Mouse (Mus musculus): ENCODE measurements at regions not wholly inside any gene's neighbourhood (a gene's known extent, or its start where the extent isn't known, plus 50 kb on each side); places are given as distances from the start of the nearest gene placed in this dataset.

DNA sequence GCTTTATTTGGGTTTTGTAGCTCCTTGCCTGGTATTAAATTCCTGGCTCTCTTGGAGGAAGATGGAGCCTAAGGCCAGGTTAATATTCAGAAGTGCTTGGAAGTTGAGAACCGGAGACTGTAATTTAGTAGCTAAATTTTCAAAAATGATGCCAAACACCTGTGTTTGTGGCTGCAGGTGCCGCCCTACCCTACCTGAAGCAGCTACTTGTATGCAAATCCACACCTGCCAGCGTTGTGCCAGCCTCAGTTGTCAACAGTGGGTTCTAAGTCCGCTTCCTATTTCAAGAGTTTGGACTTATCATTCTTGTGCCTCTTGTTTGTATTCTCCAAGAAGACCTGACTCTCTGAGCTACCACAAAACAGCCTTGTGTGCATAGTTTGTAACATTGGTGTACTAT, 92.7 kb upstream of the Pik3r1 start:
- H3K4me1 ChIP-seq (ENCODE audit: insufficient read depth, low read depth, low read length), result no peaks in the 10 kb centered on the region
- TF ChIP-seq CTCF (IDR thresholded peaks at IDR 0.05), result no peak
- no peak for TF ChIP-seq EP300 (IDR thresholded peaks at IDR 0.05)

DNA sequence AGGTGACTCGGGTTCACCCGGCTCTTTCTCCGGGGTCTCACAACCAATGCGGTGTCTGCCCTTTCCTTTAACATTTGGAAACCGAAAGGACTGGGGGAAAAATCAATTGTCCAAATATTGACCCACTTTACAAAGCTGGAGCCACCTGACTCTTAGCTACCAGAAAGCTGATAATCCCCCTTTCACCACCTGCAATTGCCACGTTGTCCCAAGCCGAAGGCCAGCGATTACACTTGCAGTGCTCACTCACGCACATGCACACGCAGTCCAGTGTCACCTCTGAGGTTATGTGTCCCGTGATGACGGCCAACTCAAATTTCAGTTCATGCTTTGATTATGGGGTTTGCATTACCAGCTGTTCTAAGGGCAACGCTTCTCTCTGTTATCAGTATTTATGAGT, 94.0 kb upstream of the Pik3r1 start:
- H3K36me3 ChIP-seq (ENCODE audit: insufficient read depth, low read length), result no peaks in the 10 kb centered on the region
- no peak overlapping the region for H3K4me3 ChIP-seq (ENCODE audit: low read depth, low read length)
- DNase-seq (ENCODE audit: low spot score), result no peak
- no peak for ATAC-seq
- 51% methylated on average over 13 of the region's 13 CpGs for WGBS
- no peak overlapping the region for H3K27ac ChIP-seq (ENCODE audit: low read length)
- H3K4me1 ChIP-seq (ENCODE audit: insufficient read depth, low read depth, low read length), result no peaks in the 10 kb centered on the region
- no peak overlapping the region for H3K4me2 ChIP-seq (replicated peaks; ENCODE audit: low read depth, low read length)
- H3K27me3 ChIP-seq (replicated peaks; ENCODE audit: insufficient read depth, low read length), result no peaks in the 10 kb centered on the region
- TF ChIP-seq CTCF (IDR thresholded peaks at IDR 0.05), result no peak
- no peak for TF ChIP-seq EP300 (IDR thresholded peaks at IDR 0.05)
- H3K9me3 ChIP-seq (ENCODE audit: low read length), result no peaks in the 10 kb centered on the region
- H3K9ac ChIP-seq (replicated peaks; ENCODE audit: low read depth), result no peak overlapping the region

More for the DNA sequence above, 92.7 kb upstream of the Pik3r1 start:
- H3K4me2 ChIP-seq (replicated peaks; ENCODE audit: low read depth, low read length), result no peak overlapping the region
- WGBS, result 76% methylated on average over 4 of the region's 4 CpGs
- no peak for DNase-seq (ENCODE audit: low spot score)
- no peak overlapping the region for H3K4me3 ChIP-seq (ENCODE audit: low read depth, low read length)
- no peak for ATAC-seq
- no peaks in the 10 kb centered on the region for H3K9me3 ChIP-seq (ENCODE audit: low read length)
- no peaks in the 10 kb centered on the region for H3K36me3 ChIP-seq (ENCODE audit: insufficient read depth, low read length)
- H3K9ac ChIP-seq (replicated peaks; ENCODE audit: low read depth), result no peak overlapping the region
- no peak overlapping the region for H3K27ac ChIP-seq (ENCODE audit: low read length)
- no peaks in the 10 kb centered on the region for H3K27me3 ChIP-seq (replicated peaks; ENCODE audit: insufficient read depth, low read length)

DNA sequence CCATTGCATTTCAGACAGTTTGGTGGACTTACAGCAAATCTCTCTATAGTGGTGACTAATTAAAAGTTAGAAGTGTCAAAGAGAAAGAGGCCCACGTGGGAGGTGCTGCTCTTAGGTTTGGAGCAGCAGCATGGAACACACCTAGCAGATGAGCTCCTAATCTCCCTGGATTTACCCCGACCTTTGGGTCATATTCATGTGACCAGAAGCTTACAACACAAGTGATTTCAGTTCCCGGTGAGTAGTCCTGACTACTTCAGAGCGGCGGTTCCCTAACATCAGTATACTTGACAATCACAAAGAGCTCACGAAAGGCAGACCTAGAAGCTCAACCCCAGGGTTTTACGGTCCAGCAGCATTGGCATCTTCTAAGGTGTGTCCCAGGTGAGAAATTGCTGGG, 95.0 kb upstream of the Pik3r1 start:
- no peak overlapping the region for H3K9ac ChIP-seq (replicated peaks; ENCODE audit: low read depth)
- no peak for DNase-seq (ENCODE audit: low spot score)
- H3K4me1 ChIP-seq (ENCODE audit: insufficient read depth, low read depth, low read length), result no peaks in the 10 kb centered on the region
- no peak overlapping the region for H3K4me2 ChIP-seq (replicated peaks; ENCODE audit: low read depth, low read length)
- WGBS, result 81% methylated on average over 7 of the region's 7 CpGs
- H3K27me3 ChIP-seq (replicated peaks; ENCODE audit: insufficient read depth, low read length), result no peaks in the 10 kb centered on the region
- H3K9me3 ChIP-seq (ENCODE audit: low read length), result no peaks in the 10 kb centered on the region
- H3K36me3 ChIP-seq (ENCODE audit: insufficient read depth, low read length), result no peaks in the 10 kb centered on the region
- H3K27ac ChIP-seq (ENCODE audit: low read length), result no peak overlapping the region
- TF ChIP-seq EP300 (IDR thresholded peaks at IDR 0.05) (no peak), CTCF (IDR thresholded peaks at IDR 0.05) (no peak)
- no peak for ATAC-seq
- H3K4me3 ChIP-seq (ENCODE audit: low read depth, low read length), result no peak overlapping the region

DNA sequence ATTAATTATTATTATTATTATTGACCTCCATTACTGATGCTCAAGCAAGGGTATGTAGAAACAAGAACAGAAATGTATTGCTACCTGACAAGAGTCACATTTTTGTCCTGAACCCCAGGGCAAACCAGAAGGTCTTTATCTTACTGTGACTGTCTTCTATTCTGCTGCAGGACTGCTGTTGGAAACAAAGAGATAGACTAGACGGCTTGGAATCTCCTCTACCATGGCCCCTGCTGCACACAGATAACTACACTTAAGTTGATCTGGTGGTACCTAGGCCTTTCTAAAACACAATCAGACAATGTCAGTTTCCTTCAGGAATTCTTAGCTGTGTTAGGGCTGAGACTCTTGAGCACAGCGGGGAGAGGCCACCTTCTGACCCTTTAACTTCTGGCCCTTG, 95.6 kb upstream of the Pik3r1 start:
- TF ChIP-seq EP300 (IDR thresholded peaks at IDR 0.05) (no peak), CTCF (IDR thresholded peaks at IDR 0.05) (no peak)
- no peaks in the 10 kb centered on the region for H3K4me1 ChIP-seq (ENCODE audit: insufficient read depth, low read depth, low read length)
- no peak for ATAC-seq

DNA sequence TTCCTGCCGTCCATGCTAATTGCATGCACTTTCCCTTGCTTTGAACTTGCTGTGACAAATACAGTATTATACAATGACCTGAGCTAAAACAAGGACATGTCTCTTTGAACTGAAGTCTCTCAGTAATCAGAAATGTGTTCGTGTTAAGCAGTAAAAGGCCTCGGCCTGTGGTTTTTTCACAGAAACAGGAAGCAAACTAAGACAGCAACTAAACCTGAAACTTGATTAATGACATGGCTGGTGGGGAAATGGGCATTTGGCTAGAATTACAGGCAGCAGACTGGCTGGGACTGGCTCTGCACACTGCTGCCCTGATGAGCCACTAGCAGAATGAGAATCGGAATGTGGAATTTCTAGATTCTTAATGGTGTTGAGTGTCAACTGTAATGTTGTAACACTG, 98.8 kb upstream of the Pik3r1 start:
- Histone ChIP-seq H3K4me3 (ENCODE audit: low read depth, low read length) (no peak overlapping the region), H3K27me3 (replicated peaks; ENCODE audit: insufficient read depth, low read length) (no peaks in the 10 kb centered on the region), H3K27ac (ENCODE audit: low read length) (no peak overlapping the region), H3K9me3 (ENCODE audit: low read length) (no peaks in the 10 kb centered on the region), H3K4me2 (replicated peaks; ENCODE audit: low read depth, low read length) (no peak overlapping the region), H3K36me3 (ENCODE audit: insufficient read depth, low read length) (no peaks in the 10 kb centered on the region), H3K4me1 (ENCODE audit: insufficient read depth, low read depth, low read length) (no peaks in the 10 kb centered on the region), H3K9ac (replicated peaks; ENCODE audit: low read depth) (no peak overlapping the region)
- 28% methylated on average over 4 of the region's 4 CpGs for WGBS
- no peak for TF ChIP-seq CTCF (IDR thresholded peaks at IDR 0.05)
- TF ChIP-seq EP300 (IDR thresholded peaks at IDR 0.05), result no peak
- DNase-seq (ENCODE audit: low spot score) (peak; percentile 59), ATAC-seq (peak; percentile 62)

More for the DNA sequence above, 95.6 kb upstream of the Pik3r1 start:
- no peak overlapping the region for H3K4me2 ChIP-seq (replicated peaks; ENCODE audit: low read depth, low read length)
- H3K9me3 ChIP-seq (ENCODE audit: low read length), result no peaks in the 10 kb centered on the region
- no peak overlapping the region for H3K27ac ChIP-seq (ENCODE audit: low read length)
- H3K4me3 ChIP-seq (ENCODE audit: low read depth, low read length), result no peak overlapping the region
- WGBS, result 82% methylated on average over 2 of the region's 2 CpGs
- no peaks in the 10 kb centered on the region for H3K36me3 ChIP-seq (ENCODE audit: insufficient read depth, low read length)
- H3K27me3 ChIP-seq (replicated peaks; ENCODE audit: insufficient read depth, low read length), result no peaks in the 10 kb centered on the region
- no peak for DNase-seq (ENCODE audit: low spot score)
- H3K9ac ChIP-seq (replicated peaks; ENCODE audit: low read depth), result no peak overlapping the region

DNA sequence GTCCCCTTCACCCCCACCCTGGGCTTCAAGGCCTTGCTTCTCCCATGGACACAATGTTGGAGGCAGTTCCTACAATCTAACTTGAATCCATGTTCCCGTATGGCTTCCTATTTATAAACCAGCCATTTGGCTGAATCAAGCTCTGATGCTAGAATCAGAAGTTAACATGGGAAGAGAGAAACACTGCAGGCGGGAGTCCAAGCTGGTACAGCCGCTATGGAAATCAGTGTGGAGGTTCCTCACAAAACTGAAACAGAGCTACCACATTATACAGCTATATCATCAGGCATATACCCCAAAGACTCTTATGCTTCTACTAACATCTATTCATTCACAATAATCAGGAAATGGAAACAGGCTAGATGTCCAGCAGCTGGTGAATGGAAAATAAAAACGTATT, 106.7 kb upstream of the Pik3r1 start:
- H3K4me1 ChIP-seq (ENCODE audit: insufficient read depth, low read depth, low read length), result no peaks in the 10 kb centered on the region
- H3K9ac ChIP-seq (replicated peaks; ENCODE audit: low read depth), result no peak overlapping the region
- H3K9me3 ChIP-seq (ENCODE audit: low read length), result no peaks in the 10 kb centered on the region
- WGBS, result 91% methylated on average over 4 of the region's 4 CpGs
- H3K4me3 ChIP-seq (ENCODE audit: low read depth, low read length), result no peak overlapping the region
- DNase-seq (ENCODE audit: low spot score), result no peak
- no peak for TF ChIP-seq CTCF (IDR thresholded peaks at IDR 0.05)
- no peak for TF ChIP-seq EP300 (IDR thresholded peaks at IDR 0.05)
- H3K36me3 ChIP-seq (ENCODE audit: insufficient read depth, low read length), result no peaks in the 10 kb centered on the region
- H3K27ac ChIP-seq (ENCODE audit: low read length), result no peak overlapping the region
- H3K4me2 ChIP-seq (replicated peaks; ENCODE audit: low read depth, low read length), result no peak overlapping the region
- ATAC-seq, result no peak
- no peaks in the 10 kb centered on the region for H3K27me3 ChIP-seq (replicated peaks; ENCODE audit: insufficient read depth, low read length)

DNA sequence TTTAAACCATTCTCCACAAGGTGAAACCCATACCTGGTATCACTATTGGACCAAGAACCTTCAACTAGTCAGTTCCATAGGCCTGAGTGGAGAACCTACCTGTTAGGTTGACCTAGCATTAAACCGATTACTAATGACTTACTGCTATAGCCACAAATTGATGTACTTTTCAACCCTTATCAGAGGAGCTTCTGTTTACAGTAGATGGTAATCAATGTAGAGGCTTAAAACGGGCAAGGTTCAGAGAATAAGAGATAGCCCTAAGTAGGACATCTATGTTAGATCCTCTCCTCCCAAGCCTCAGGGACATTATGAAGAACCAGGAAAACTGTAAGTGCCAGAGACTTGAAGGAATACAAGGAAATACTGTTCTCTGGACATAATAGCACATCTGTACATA, 108.1 kb upstream of the Pik3r1 start:
- Histone ChIP-seq H3K4me3 (ENCODE audit: low read depth, low read length) (no peak overlapping the region), H3K9me3 (ENCODE audit: low read length) (no peaks in the 10 kb centered on the region), H3K4me2 (replicated peaks; ENCODE audit: low read depth, low read length) (no peak overlapping the region), H3K27ac (ENCODE audit: low read length) (no peak overlapping the region), H3K4me1 (ENCODE audit: insufficient read depth, low read depth, low read length) (no peaks in the 10 kb centered on the region), H3K27me3 (replicated peaks; ENCODE audit: insufficient read depth, low read length) (no peaks in the 10 kb centered on the region), H3K36me3 (ENCODE audit: insufficient read depth, low read length) (no peaks in the 10 kb centered on the region), H3K9ac (replicated peaks; ENCODE audit: low read depth) (no peak overlapping the region)
- 76% methylated on average over 2 of the region's 2 CpGs for WGBS
- TF ChIP-seq EP300 (IDR thresholded peaks at IDR 0.05) (no peak), CTCF (IDR thresholded peaks at IDR 0.05) (no peak)
- ATAC-seq (no peak), DNase-seq (ENCODE audit: low spot score) (no peak)
